Mouse (Mus musculus) CD4-positive, CD25-positive, alpha-beta regulatory T cell, adult 2 months (primary cell): ENCODE data around the gene Ripk1.
"Not testable (repeated sequence)": the region's sequence is repeated elsewhere in the genome, so short reads cannot be mapped to it uniquely, and the experiment has no call there.

Experiments
- DNase-seq: peaks from one replicate; pipeline ENCODE4 v3.0.0-alpha.2; 2012; ENCODE audit warnings: low read depth, low spot score

The Ripk1 gene

DNA sequence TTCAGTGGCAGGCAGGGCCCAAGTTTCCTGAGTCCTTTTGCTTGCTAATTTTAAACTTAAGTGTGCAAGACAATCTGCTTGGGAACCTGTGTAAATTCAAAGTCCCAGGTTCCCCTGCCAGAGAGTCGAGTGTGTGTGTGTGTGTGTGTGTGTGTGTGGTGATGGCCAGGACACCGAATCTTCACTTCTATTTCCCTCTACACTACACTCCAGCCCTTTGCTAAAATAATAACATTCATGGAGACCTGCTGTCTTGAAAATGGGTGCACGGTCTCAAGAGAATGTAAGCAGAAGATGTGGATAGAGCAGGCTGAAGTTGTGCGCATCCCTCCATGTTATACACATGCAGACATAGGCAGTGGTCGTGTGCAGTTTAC lies 35.9 kb downstream of the Ripk1 start:
- peak; percentile 31 for DNase-seq

DNA sequence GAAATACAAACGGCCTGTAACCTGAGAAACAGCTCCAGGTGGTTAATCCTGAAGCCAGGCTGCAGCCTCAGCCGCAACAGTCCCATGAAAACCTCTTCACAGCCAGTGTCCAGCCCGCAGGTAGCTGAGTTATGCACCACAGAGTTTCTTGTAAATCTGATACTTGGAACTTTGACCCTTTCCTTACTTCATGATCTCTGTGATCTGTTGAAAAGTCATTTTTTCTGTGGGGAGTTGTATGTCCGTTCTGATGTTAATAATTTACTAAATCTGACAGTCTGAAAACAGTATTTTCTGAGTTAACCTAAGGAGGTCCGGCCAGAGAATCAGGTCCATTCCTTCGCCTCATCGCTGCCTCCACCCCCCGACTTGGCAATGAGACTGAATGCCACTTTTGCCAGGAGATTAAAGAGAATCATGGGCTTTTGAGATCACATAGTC lies 36.8 kb downstream of the Ripk1 start:
- no peak for DNase-seq

GRCm38 (mm10) chr13:34040091-34040490 lies 37.9 kb downstream of the Ripk1 start:
- DNase-seq: no peak

- no peak for DNase-seq
These were observed 41.7 kb downstream of the Ripk1 start for GRCm38 (mm10) chr13:34043716-34044393.

GRCm38 (mm10) chr13:34045511-34046249 lies 43.5 kb downstream of the Ripk1 start:
- DNase-seq: no peak

DNA sequence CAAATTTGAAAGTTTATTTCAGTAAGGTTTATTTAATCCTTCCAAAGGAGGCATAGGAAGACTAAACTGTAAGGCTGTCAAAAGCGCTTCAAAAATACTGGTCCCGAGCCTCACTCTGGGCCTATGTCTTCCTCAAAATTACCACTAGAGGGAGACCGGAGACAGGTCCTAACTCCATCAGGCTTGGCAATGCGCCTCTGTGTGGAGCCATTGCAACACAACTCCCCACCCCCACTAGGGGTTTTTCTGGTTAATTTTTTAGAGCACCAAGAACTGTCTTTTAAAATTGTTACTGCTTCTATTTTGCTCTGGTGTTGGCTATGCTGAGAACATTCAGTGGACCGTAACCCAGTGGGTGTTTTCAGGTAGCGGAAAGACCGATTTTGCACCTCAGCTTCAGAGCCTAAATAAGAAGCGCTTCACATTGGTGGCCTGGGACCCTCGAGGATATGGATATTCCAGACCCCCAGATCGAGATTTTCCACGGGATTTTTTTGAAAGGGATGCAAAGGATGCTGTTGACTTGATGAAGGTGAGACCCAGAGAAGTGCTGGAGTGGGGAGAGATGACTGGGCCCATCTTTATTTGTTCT lies 44.4 kb downstream of the Ripk1 start:
- peak; percentile 87 for DNase-seq

- DNase-seq: no peak
These were observed 45.4 kb downstream of the Ripk1 start for GRCm38 (mm10) chr13:34047526-34047925.

DNA sequence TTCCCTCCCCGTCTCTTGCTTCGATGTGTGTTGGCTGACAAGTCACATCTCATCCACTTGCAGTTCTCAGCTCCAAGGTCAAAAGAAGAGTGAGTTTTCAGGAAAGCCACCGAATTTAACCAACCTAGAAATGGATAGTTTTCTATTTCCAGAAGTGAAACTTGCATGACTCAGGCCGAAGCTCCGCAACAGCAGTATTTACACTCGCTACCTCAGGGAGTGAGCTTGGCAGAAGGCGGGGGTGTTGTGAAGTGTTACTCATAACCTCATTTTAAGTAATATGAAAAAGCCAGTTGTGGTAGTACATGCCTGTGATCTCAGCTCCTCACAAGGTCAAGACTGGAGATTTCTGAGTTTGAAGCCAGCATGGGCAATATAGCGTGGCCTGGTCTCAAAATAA lies 48.3 kb downstream of the Ripk1 start:
- no peak for DNase-seq

GRCm38 (mm10) chr13:34051692-34052091 lies 49.5 kb downstream of the Ripk1 start:
- DNase-seq: no peak

- peak; percentile 9 for DNase-seq
These were observed 51.6 kb downstream of the Ripk1 start for GRCm38 (mm10) chr13:34053673-34054282.

GRCm38 (mm10) chr13:34054391-34054790 lies 52.2 kb downstream of the Ripk1 start:
- no peak for DNase-seq

DNA sequence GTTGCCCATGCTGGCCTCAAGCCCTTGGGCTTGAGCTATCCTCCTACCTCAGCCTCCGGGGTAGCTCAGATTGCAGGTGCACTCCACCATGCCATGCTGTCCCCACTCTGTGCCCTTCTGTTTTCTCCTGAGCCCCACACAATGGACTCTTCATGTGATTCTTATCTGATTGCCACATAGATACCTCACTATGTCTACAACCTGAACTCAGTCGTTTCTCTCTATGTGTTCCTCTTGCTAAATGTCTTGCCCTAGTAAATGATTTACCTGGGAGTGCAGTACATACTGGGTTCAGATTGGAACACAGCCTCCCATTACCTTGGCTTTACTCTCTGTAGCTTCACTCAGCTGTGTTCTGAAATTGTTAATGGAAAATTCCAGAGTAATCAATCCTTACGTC lies 52.8 kb downstream of the Ripk1 start:
- DNase-seq: no peak

DNA sequence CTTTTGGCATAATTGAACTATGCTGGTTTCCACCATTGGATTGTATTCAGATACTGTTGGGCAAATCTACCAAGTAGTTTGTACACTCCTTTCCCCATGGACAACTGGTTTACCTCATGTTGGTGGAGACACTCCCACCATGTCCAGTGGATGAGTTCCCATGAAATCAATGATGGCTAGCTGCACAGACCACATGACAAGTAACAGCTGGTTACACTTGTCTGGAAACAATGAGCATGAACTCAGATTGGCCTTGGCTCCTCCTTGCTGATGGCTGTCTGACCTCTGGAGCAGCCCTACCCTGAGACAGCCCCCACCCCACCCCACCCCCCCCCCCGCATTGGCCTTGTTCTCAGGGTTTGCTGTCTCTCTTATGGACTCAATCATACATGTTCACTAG lies 55.1 kb downstream of the Ripk1 start:
- no peak for DNase-seq

- DNase-seq: no peak
These were observed 57.9 kb downstream of the Ripk1 start for GRCm38 (mm10) chr13:34060061-34060460.

DNA sequence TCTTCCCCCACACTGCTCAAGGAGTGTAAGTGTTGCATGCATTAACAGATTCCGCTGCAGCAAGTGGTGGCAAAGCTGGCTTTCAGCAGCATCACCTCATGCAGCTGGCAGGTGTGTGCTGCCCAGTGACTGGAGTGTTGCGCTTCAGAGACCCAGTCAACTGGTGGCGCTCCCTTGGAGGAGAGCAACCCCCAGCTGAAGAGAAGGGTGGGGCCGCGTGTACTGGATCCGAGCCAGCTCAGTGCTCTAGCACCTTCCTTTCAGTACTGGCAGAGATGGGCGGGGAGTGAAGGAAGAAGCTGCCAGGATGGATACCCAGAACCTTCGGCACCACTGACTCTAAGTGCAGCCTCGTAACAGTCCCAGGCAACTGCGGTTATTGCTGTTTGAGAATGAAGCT lies 60.3 kb downstream of the Ripk1 start:
- no peak for DNase-seq

DNA sequence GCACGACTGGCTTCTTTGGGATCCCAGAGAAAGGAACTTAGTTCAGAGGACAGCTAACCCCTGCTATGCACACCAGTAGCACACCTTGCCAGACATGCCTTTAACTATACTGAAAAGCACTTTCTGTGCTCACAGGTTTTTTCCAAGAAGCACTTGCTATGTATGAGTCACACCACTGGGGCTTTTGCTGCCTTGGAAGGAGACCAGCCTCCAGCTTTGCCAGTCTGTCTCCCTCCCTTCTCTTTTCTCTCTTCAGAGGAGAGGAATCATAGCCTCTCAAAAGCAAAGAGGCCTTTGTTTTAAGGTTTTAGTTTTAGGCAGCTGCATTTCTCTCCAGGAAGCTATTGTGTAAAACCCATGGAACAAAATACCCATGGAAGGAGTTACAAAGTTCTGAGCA lies 64.2 kb downstream of the Ripk1 start:
- no peak for DNase-seq

DNA sequence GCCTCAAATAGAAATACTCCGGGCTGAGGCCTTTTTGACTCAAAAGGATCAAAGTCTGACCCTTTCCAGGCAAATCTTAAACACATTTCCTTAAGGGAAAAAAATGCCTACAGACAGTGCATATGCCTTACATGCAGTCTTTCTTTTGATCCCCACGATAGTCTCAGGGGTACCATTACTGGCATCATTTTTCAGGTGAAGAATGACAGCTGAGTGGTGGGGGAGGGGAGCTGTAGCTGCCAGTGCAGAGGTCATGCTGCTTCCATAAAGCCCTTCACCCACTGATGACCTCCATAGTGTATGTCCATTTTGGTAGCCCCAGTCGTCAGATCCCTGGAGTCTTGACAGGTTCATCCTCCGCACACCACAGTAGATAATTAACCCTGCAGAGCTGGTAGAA lies 68.1 kb downstream of the Ripk1 start:
- no peak for DNase-seq

DNA sequence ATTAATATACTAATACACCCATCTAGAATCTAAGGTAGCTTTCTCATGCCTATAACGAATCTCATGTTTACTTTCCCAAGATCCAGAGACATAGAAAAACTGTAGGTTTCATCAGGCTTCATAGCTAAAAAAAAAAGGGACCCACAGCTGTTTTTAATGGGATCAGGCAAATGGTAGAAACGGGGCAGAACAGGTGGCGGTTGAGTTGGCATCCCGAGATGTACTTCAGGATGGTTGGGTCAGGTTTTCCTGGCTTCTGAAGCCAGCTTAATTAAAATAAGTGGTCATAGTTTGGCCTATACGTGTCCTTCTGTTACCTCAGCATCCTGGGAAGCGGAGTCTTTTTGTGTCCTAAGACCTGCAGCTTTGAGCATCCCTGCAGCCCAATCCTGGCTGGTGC lies 69.7 kb downstream of the Ripk1 start:
- no peak for DNase-seq

- DNase-seq: no peak
These were observed 70.7 kb downstream of the Ripk1 start for GRCm38 (mm10) chr13:34072847-34073246.

GRCm38 (mm10) chr13:34074441-34074840 lies 72.3 kb downstream of the Ripk1 start:
- DNase-seq: not testable (repeated sequence)

DNA sequence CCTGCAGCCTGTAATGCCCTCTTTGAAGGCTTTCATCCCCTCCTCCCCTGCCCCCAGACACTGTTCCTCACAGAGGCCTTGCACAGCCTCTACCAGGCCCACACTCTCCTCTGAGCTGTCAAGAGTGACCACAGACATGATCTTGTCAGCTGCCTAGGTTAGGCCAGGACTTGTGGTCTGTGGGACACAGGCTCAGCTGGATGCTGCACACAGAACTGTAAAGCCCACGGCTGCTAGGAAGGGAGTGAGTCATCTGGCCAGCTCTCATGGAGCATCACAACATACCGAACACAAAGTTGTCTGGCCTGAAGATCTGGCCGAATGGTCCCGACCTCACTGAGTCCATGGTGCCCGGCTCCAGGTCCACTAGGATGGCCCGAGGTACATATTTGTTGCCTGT lies 73.7 kb downstream of the Ripk1 start:
- not testable (repeated sequence) for DNase-seq
